Mouse (Mus musculus): ENCODE measurements around the gene Mxd1. TPM values are rescaled to one million over a fixed set of nuclear protein-coding genes. Genes with fewer than 3 reads are reported as not detected.

The Mxd1 gene
- total and polyA plus RNA-seq, 3 experiments = 3.2 to 3.6 TPM; not detected in 1

DNA sequence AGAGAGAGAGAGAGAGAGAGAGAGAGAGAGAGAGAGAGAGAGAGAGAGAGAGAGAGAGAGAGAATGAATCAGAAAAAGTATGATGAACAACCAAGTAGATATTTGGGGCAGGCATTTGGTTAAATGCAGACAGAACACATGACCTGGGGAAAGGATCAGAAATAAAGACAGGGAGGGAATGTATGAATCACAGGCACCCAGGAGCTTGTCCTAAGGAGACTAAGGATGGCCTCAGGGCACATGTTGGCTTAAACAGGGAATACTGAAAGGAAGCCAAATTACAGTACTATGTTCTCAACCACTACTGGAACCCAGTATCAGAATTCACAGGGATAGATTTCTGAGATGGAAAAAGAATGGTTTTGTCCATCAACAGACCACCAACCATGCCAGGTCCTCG, 18.0 kb upstream of the Mxd1 start:
- no peak overlapping the region for H3K27ac ChIP-seq (ENCODE audit: control insufficient read depth, low read depth, low read length)
- no peaks in the 10 kb centered on the region for H3K9me3 ChIP-seq (replicated peaks; ENCODE audit: insufficient read depth, low read length)
- no peak for TF ChIP-seq NRF1 (IDR thresholded peaks at IDR 0.05; ENCODE audit: insufficient read depth, low read depth, low read length, poor library complexity, severe bottlenecking)
- no peak for TF ChIP-seq ZC3H11A (IDR thresholded peaks at IDR 0.05; ENCODE audit: low read depth, low read length)
- no peak for TF ChIP-seq USF2 (IDR thresholded peaks at IDR 0.05; ENCODE audit: borderline replicate concordance in 1 of 2, insufficient read depth in 1 of 2, low read depth in 1 of 2, low read length in 2 of 2)
- no peak for TF ChIP-seq MEF2A (IDR thresholded peaks at IDR 0.05; ENCODE audit: extremely low read depth, insufficient replicate concordance, low read depth, low read length, poor library complexity, severe bottlenecking)
- no peak for TF ChIP-seq UBTF (IDR thresholded peaks at IDR 0.05; ENCODE audit: borderline replicate concordance, insufficient read depth, low read depth, low read length)
- TF ChIP-seq GABPA (IDR thresholded peaks at IDR 0.05; ENCODE audit: low read depth, low read length) = no peak
- TF ChIP-seq POLR2A (IDR thresholded peaks at IDR 0.05; ENCODE audit: control insufficient read depth in 1 of 2, insufficient read depth in 1 of 2, low read depth in 1 of 2, low read length in 2 of 2, poor library complexity in 1 of 2) = no peak
- TF ChIP-seq JUND (IDR thresholded peaks at IDR 0.05; ENCODE audit: low read depth, low read length) = no peak
- no peak for TF ChIP-seq CTCF (IDR thresholded peaks at IDR 0.05 in 2 of 3, conservative IDR thresholded peaks at IDR 0.05 in 1 of 3; ENCODE audit: control insufficient read depth in 1 of 3, insufficient read depth in 1 of 3, low read depth in 2 of 3, low read length in 3 of 3, poor library complexity in 1 of 3, severe bottlenecking in 1 of 3)
- no peak for TF ChIP-seq TCF12 (IDR thresholded peaks at IDR 0.05; ENCODE audit: low read depth, low read length)
- TF ChIP-seq E2F4 (IDR thresholded peaks at IDR 0.05; ENCODE audit: borderline replicate concordance, low read depth, low read length) = no peak
- TF ChIP-seq SIN3A (IDR thresholded peaks at IDR 0.05; ENCODE audit: low read length) = no peak
- no peak for TF ChIP-seq HCFC1 (IDR thresholded peaks at IDR 0.05; ENCODE audit: low read depth, low read length)
- peaks cover 3 to 12% of the 10 kb centered on the region in 2 experiments for H3K4me1 ChIP-seq (ENCODE audit: control insufficient read depth in 1 of 2, insufficient read depth in 2 of 2, low read length in 2 of 2)
- H3K4me3 ChIP-seq (ENCODE audit: control insufficient read depth in 1 of 2, insufficient read depth in 1 of 2, low read depth in 2 of 2, low read length in 2 of 2) = no peak overlapping the region
- H3K36me3 ChIP-seq (ENCODE audit: control insufficient read depth in 1 of 2, insufficient read depth in 2 of 2, low read length in 2 of 2) = peaks cover 3 to 10% of the 10 kb centered on the region in 2 experiments; a peak in 3 of 4 replicates
- H3K79me2 ChIP-seq (ENCODE audit: control insufficient read depth, insufficient read depth, low read length, poor library complexity) = peaks cover 8% of the 10 kb centered on the region
- no peaks in the 10 kb centered on the region for H3K27me3 ChIP-seq (ENCODE audit: control insufficient read depth in 1 of 2, insufficient read depth in 2 of 2, low read length in 2 of 2)
- no peak for DNase-seq (ENCODE audit: low read depth, low spot score)
- no peak overlapping the region for H3K9ac ChIP-seq (ENCODE audit: control insufficient read depth, low read depth, low read length, poor library complexity, severe bottlenecking)

DNA sequence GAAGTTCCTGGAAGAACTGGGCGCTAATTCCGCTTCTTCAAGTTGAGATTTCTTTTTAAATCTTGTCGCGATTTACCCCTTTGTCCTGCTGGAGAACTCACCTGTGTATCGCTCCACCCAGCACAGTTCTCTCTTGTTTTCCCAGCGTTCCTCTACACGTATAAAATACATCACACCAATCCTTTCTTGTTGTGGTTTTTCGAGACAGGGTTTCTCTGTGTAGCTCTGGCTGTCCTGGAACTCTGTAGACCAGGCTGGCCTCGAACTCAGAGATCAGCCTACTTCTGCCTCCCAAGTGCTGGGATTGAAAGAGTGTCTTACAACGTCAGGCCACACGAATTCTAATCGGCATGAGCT, 15.7 kb upstream of the Mxd1 start:
- peaks cover 6 to 13% of the 10 kb centered on the region in 2 experiments for H3K36me3 ChIP-seq (ENCODE audit: control insufficient read depth in 1 of 2, insufficient read depth in 2 of 2, low read length in 2 of 2)
- TF ChIP-seq POLR2A (IDR thresholded peaks at IDR 0.05; ENCODE audit: control insufficient read depth in 1 of 2, insufficient read depth in 1 of 2, low read depth in 1 of 2, low read length in 2 of 2, poor library complexity in 1 of 2) (peak in 1 of 2 experiments; percentile 44; a peak in 1 of 4 replicates), POLR2AphosphoS2 (IDR thresholded peaks at IDR 0.05; ENCODE audit: low read length) (0 out of 2 replicates have a peak, but pooled peaks have one; percentile 2), ZMIZ1 (IDR thresholded peaks at IDR 0.05; ENCODE audit: low read depth, low read length) (0 out of 2 replicates have a peak, but pooled peaks have one; percentile 2), UBTF (IDR thresholded peaks at IDR 0.05; ENCODE audit: borderline replicate concordance, insufficient read depth, low read depth, low read length) (no peak)
- H3K27ac ChIP-seq (ENCODE audit: control insufficient read depth, low read depth, low read length) = peak overlapping the region; percentile 58
- peak overlapping the region; percentile 65 for H3K9ac ChIP-seq (ENCODE audit: control insufficient read depth, low read depth, low read length, poor library complexity, severe bottlenecking)
- DNase-seq (ENCODE audit: low read depth, low spot score) = no peak
- H3K4me3 ChIP-seq (ENCODE audit: control insufficient read depth in 1 of 2, insufficient read depth in 1 of 2, low read depth in 2 of 2, low read length in 2 of 2) = peak overlapping the region; percentile 56 to 98
- peaks cover 3 to 7% of the 10 kb centered on the region in 2 experiments for H3K4me1 ChIP-seq (ENCODE audit: control insufficient read depth in 1 of 2, insufficient read depth in 2 of 2, low read length in 2 of 2)
- H3K79me2 ChIP-seq (ENCODE audit: control insufficient read depth, insufficient read depth, low read length, poor library complexity) = peaks cover 8% of the 10 kb centered on the region
- no peaks in the 10 kb centered on the region for H3K9me3 ChIP-seq (replicated peaks; ENCODE audit: insufficient read depth, low read length)
- no peaks in the 10 kb centered on the region for H3K27me3 ChIP-seq (ENCODE audit: control insufficient read depth in 1 of 2, insufficient read depth in 2 of 2, low read length in 2 of 2)
